Mouse (Mus musculus): ENCODE measurements around the gene Pou2f2.

The Pou2f2 gene

DNA sequence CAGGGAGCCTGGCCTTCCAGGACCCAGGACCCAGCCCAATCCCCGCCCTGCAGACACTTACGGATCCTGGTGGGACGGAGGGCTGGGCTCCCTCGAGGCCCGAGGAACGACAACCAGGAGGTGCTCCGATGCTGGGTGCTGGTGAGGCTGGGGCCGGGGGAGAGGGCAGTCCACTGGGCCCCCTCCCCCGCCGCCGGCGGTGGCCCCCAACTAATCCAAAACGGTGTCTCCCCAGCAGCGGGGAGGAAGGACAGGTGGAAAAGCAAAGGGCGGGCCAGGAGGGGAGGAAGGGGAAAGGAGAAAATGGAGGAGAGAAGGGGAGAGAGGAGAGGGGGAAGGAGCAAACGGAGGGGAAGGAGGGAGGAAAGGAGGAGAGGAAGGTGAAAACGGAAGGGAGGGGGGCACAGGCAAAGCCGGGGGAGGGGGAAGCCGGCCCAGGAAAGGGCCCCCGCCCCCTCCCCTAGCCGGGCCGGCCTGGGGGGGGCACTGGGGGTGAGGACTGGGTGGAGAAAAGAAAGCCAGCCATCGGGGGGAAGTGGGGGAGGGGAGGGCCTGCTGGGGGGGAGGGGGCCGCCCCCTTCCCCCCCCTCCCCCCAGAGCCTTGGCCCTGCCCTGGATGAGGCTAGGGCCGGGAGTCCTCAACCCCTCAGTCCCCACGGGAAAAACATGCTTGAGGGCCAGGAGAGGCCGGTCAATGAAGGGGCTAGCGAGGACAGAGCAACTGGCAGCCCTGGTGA, 107.4 kb downstream of the Pou2f2 start, which contains the start of the genes Grik5 and Zfp574:
TSS of gene Grik5 (minus strand) at position 368 of the 737 bp plus-strand sequence.
TSS of gene Zfp574 (plus strand) at position 589 of the 737 bp plus-strand sequence.
- ChIA-PET POLR2A (interaction anchor here in 1 of 4 experiments (0.6 kb wide), 1 partner anchor 255 kb away, joined by 3 read pairs; no protein-coding TSS in a partner anchor), CTCF (no interaction called here)

GRCm38 (mm10) chr7:25068724-25069123, 110.8 kb downstream of the Pou2f2 start:
- POLR2A ChIA-PET = interaction anchor here in 3 of 4 experiments (0.5 to 2.3 kb wide), 9 partner anchors 8 to 780 kb away, joined by 3 to 24 read pairs (median 4); no protein-coding TSS in a partner anchor

GRCm38 (mm10) chr7:25067909-25068656, 111.4 kb downstream of the Pou2f2 start:
- POLR2A ChIA-PET = interaction anchor here in 3 of 4 experiments (0.5 to 2.3 kb wide), 9 partner anchors 8 to 780 kb away, joined by 3 to 24 read pairs (median 4); no protein-coding TSS in a partner anchor
- CTCF ChIA-PET = interaction anchor here in 3 of 4 experiments (0.6 to 2.0 kb wide), 9 partner anchors 9 to 448 kb away, joined by 3 to 6 read pairs (median 3); no protein-coding TSS in a partner anchor

More at GRCm38 (mm10) chr7:25068724-25069123, 110.8 kb downstream of the Pou2f2 start:
- CTCF ChIA-PET = interaction anchor here in 3 of 4 experiments (0.6 to 2.0 kb wide), 6 partner anchors 8 to 92 kb away, joined by 3 to 6 read pairs (median 4); no protein-coding TSS in a partner anchor

- CTCF ChIA-PET = interaction anchor here in 3 of 4 experiments (0.6 to 2.0 kb wide), 6 partner anchors 10 to 342 kb away, joined by 3 to 6 read pairs (median 3); partner anchors contain the start of gene Pou2f2 (in 1 of the 3)
- POLR2A ChIA-PET = interaction anchor here in 2 of 4 experiments (1.1 to 2.8 kb wide), 7 partner anchors 9 to 14 kb away, joined by 3 to 24 read pairs (median 6); no protein-coding TSS in a partner anchor
Measured at GRCm38 (mm10) chr7:25067338-25067737, 112.2 kb downstream of the Pou2f2 start.

DNA sequence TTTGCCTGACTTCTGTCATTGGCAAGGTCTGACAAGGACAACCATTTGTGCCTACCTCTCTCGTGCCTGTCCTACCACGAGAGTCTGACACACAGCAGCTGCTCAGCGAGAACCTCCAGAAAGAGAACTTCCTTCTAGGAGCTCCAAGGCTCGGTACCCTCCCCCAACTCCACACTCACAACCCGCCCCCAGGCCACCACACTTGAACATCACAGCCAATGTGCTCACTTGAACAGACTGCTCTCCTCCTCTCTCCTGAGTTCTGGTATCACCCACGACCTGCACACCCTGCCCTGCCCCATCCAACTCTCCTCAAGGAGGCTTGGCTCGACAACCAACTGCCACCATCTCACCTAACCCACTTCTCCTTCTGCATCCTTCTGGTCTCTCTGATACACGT, 115.6 kb downstream of the Pou2f2 start:
- ChIA-PET CTCF (interaction anchor here in 1 of 4 experiments (0.7 kb wide), 1 partner anchor 153 kb away, joined by 3 read pairs; no protein-coding TSS in a partner anchor), POLR2A (interaction anchor here in 1 of 4 experiments (1.2 kb wide), 1 partner anchor 12 kb away, joined by 4 read pairs; no protein-coding TSS in a partner anchor)

DNA sequence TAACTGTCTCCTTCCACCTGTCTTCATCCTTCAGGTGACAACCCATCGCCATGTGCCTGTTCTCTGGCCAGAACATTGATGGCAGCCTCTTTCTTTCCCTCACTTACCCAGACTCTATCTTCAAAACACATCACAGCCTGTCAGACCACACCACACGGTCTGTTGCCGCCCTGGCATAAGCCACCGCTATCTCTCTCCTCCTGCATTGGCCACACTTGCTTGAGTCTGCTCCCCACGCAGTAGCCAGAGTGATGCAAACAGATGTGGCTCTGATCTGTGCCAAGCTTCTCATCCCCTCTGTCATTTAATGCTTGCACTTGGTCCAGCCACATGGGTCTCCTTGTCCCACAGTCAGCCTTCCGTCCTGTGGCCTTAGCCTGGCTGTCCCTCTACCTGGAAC, 116.2 kb downstream of the Pou2f2 start:
- ChIA-PET POLR2A (interaction anchor here in 1 of 4 experiments (1.0 kb wide), 1 partner anchor 16 kb away, joined by 4 read pairs; no protein-coding TSS in a partner anchor), CTCF (no interaction called here)

- ChIA-PET CTCF (interaction anchor here in 1 of 4 experiments (0.6 kb wide), 1 partner anchor 275 kb away, joined by 8 read pairs; no protein-coding TSS in a partner anchor), POLR2A (no interaction called here)
Measured at GRCm38 (mm10) chr7:25058836-25059235, 120.7 kb downstream of the Pou2f2 start.

- ChIA-PET CTCF (interaction anchor here in 1 of 4 experiments (0.6 kb wide), 1 partner anchor 275 kb away, joined by 8 read pairs; no protein-coding TSS in a partner anchor), POLR2A (no interaction called here)
Measured at GRCm38 (mm10) chr7:25058394-25058793, 121.1 kb downstream of the Pou2f2 start.

GRCm38 (mm10) chr7:25057888-25058287, 121.6 kb downstream of the Pou2f2 start:
- ChIA-PET POLR2A (interaction anchor here in 1 of 4 experiments (0.8 to 1.6 kb wide), 2 partner anchors 15 to 19 kb away, joined by 4 read pairs; no protein-coding TSS in a partner anchor), CTCF (interaction anchor here in 2 of 4 experiments (0.8 to 1.5 kb wide), 2 partner anchors 36 to 47 kb away, joined by 3 to 4 read pairs; no protein-coding TSS in a partner anchor)

DNA sequence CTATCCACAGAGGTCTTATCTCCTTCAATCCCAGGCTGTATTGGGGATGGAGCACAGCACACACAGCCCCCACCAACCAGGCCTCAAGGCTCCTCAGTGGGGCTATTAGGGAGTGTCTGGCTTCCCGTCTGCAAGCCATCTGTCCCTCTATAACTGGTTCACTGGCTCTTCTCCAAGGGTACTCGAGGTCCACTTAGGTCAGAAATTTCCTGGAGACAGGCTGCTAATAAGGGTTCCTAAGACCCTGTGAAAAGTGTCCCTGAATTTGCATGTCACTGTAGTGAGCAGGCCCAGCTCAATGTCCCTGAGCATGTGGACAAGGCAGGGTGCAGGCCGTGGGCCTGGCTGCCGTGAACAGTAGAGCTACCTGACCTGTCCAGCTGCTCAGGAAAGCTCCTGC, 122.6 kb downstream of the Pou2f2 start:
- CTCF ChIA-PET = interaction anchor here in 3 of 4 experiments (0.5 to 1.5 kb wide), 4 partner anchors 37 to 321 kb away, joined by 3 to 10 read pairs (median 4); no protein-coding TSS in a partner anchor
- POLR2A ChIA-PET = interaction anchor here in 1 of 4 experiments (0.8 to 1.6 kb wide), 2 partner anchors 14 to 20 kb away, joined by 4 read pairs; no protein-coding TSS in a partner anchor

DNA sequence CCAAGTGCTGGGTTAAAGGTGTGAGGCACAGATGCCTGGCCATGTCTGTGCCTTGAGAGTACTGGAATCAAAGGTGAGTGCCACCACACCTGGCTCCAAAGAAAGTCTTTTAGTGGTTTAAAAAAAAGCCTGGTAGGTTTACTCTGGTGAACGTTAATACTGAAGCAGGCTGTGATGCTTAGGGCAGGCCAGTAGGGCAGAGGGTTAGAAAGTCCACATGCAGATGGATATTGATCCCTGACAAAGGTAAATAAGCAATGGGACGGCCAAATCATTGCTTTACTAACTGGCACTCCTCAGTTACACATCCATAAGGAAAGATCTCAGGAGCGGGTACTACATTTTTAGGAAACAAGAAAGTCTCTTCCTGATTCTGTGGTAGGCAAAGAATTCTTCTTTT, 126.9 kb downstream of the Pou2f2 start:
- ChIA-PET POLR2A (interaction anchor here in 1 of 4 experiments (0.7 to 1.5 kb wide), 2 partner anchors 15 to 24 kb away, joined by 3 to 4 read pairs; no protein-coding TSS in a partner anchor), CTCF (no interaction called here)

DNA sequence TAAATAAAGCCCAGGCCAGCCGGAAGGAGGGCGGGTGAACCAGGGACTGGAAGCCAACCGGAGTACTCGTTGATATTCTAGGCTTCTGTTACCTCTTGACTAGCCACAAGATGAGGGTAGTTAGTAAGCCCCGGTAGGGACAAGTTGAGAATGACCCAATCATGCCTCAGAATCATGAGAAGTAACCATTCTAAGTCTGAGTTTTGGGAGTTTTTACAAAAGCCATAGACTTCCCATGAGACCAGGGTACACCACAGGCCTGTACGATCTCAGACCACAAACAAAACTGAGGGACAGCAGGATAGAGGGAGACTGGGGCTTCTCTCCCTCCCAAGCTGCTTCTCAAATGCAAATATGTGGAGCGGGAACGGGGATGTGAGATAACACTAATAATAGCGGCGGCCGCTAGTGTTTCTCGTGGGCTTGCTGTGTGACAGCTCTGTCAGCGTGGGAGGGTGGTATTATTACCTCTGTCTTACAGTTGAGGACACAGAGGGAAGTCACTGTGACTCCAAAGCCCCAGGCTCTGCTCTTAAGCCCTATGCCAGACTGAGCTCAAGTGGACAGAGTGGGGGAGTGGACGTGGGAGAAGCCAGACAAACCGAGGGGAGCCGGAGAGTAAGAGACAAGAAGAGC, 130.1 kb downstream of the Pou2f2 start:
- ChIA-PET CTCF (no interaction called here), POLR2A (interaction anchor here in 2 of 4 experiments (0.6 to 1.5 kb wide), 4 partner anchors 32 to 384 kb away, joined by 3 to 5 read pairs (median 4); partner anchors contain the start of gene Rps19 (in 1 of the 2))

DNA sequence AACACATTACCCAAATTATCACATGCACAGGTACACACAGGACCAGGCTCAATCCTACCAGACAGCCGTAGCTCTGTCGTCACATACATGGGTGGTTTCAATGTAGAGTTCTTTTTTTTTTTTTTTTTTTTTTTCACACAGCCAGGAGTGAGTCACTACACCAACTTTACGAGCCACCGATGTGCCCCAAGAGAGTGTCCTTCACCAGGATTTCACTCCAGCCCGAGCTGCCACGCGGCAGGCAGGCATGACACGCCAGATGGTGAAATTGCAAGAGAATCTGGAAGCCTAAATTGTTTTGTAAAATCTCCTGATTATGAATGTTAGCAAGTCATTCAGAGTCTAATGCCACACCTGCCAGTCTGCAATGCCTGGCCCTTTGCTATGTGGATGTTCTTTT, 132.2 kb downstream of the Pou2f2 start:
- POLR2A ChIA-PET = interaction anchor here in 3 of 4 experiments (0.6 to 1.4 kb wide), 7 partner anchors 14 to 540 kb away, joined by 3 to 5 read pairs (median 3); no protein-coding TSS in a partner anchor
- CTCF ChIA-PET = interaction anchor here (0.6 to 1.6 kb wide), 7 partner anchors 12 to 97 kb away, joined by 3 to 6 read pairs (median 3); no protein-coding TSS in a partner anchor

DNA sequence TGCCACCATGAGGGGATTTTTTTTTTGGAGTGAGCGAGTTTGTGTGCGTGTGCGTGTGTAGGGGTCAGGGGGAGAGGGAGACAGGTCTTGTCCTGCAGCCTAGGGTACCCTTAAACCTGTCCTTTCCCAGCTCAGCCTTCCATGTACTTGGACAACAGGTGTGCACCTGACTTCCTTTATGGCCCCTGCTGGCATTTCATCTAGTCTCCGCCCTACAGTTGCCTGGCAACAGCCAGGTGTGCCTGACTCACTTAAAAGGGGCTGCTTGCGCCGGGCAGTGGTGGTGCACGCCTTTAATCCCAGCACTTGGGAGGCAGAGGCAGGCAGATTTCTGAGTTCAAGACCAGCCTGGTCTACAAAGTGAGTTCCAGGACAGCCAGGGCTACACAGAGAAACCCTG, 134.9 kb downstream of the Pou2f2 start:
- ChIA-PET POLR2A (interaction anchor here in 3 of 4 experiments (0.6 to 1.3 kb wide), 3 partner anchors 32 to 677 kb away, joined by 3 to 5 read pairs (median 3); no protein-coding TSS in a partner anchor), CTCF (interaction anchor here in 2 of 4 experiments (0.5 to 0.6 kb wide), 2 partner anchors 9 to 315 kb away, joined by 3 read pairs; no protein-coding TSS in a partner anchor)

DNA sequence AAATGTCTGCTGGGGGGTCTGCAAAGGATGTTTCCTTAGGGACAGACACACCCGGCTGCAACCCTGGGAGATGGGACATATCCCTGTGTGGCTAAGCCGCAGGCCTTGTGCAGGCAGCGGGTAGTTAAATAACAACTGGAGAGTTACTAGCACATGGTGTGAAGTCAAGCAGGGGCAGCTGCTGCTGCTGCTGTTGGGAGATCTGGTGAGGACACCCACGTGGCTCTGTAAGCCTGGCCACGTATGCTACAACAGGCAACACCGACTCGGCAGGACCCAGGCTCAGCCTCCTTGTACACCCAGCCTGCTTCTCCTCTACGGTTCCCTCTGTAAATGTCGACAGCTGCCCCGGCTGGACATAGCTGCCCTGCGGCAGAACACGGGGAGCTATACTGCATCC, 137.6 kb downstream of the Pou2f2 start:
- ChIA-PET CTCF (interaction anchor here in 1 of 4 experiments (0.6 to 2.3 kb wide), 4 partner anchors 16 to 237 kb away, joined by 3 to 11 read pairs (median 4); no protein-coding TSS in a partner anchor), POLR2A (interaction anchor here in 1 of 4 experiments (0.9 kb wide), 1 partner anchor 35 kb away, joined by 4 read pairs; no protein-coding TSS in a partner anchor)
